In genomic region chr5:38550221-38550768, GRCm38 (mm10) we compare ENCODE assay signal across 10 mouse cellular contexts. TPM values are rescaled to one million over a fixed set of nuclear protein-coding genes. Genes with fewer than 3 reads are reported as not detected.
DNase-seq lines count a peak whose midpoint lies in the region; ATAC-seq and TF ChIP-seq lines count a peak whose summit lies in the region.
"Had no signal": no experiment of that assay in that cellular context is flagged by ENCODE, and none has a peak within 500 bp of the region (broad histone marks: within the 10 kb centered on the region; RNA-seq: fewer than 3 reads in every experiment).

No protein-coding gene starts in this region.

- no peaks in the 10 kb centered on the region for H3K9me3 ChIP-seq in hindbrain, embryonic 13.5 days
- no peaks in the 10 kb centered on the region for H3K9me3 ChIP-seq in hindbrain, embryonic 12.5 days (replicated peaks)
- H3K9me3 ChIP-seq in lung, embryonic 16.5 days (ENCODE audit: control insufficient read depth, low read length), result no peaks in the 10 kb centered on the region
- no peaks in the 10 kb centered on the region for H3K9me3 ChIP-seq in hindbrain, embryonic 16.5 days (ENCODE audit: control insufficient read depth, low read length)
- no peaks in the 10 kb centered on the region for H3K9me3 ChIP-seq in forebrain, embryonic 12.5 days

- H3K4me1 ChIP-seq in hindbrain, embryonic 13.5 days (replicated peaks), result peaks cover 42% of the 10 kb centered on the region
- peaks cover 10% of the 10 kb centered on the region for H3K4me1 ChIP-seq in hindbrain, embryonic 12.5 days
- peaks cover 17% of the 10 kb centered on the region for H3K4me1 ChIP-seq in lung, embryonic 16.5 days (replicated peaks; ENCODE audit: control insufficient read depth, insufficient read depth, low read length)
- peaks cover 16% of the 10 kb centered on the region; the same call in 1 of the 2 replicates for H3K4me1 ChIP-seq in lung, adult 2 months (ENCODE audit: control insufficient read depth, insufficient read depth, low read length)
- peaks cover 8% of the 10 kb centered on the region for H3K4me1 ChIP-seq in hindbrain, embryonic 16.5 days (ENCODE audit: control insufficient read depth, insufficient read depth, low read depth, low read length)
- H3K4me1 ChIP-seq in small intestine, adult 2 months (ENCODE audit: control insufficient read depth, insufficient read depth, insufficient read length, low read length), result peaks cover 16% of the 10 kb centered on the region
- H3K4me1 ChIP-seq in forebrain, embryonic 12.5 days, result peaks cover 2% of the 10 kb centered on the region; the same call in 1 of the 2 replicates

- peaks cover 99% of the 10 kb centered on the region for H3K36me3 ChIP-seq in hindbrain, embryonic 13.5 days
- H3K36me3 ChIP-seq in hindbrain, embryonic 12.5 days, result peaks cover 84% of the 10 kb centered on the region
- peaks cover 38% of the 10 kb centered on the region for H3K36me3 ChIP-seq in lung, embryonic 16.5 days (ENCODE audit: control insufficient read depth, insufficient read depth, low read length)
- peaks cover 40% of the 10 kb centered on the region for H3K36me3 ChIP-seq in hindbrain, embryonic 16.5 days (ENCODE audit: control insufficient read depth, insufficient read depth, low read length)
- peaks cover 81% of the 10 kb centered on the region for H3K36me3 ChIP-seq in small intestine, adult 2 months (ENCODE audit: control insufficient read depth, insufficient read depth, low read length)
- peaks cover 80% of the 10 kb centered on the region for H3K36me3 ChIP-seq in forebrain, embryonic 12.5 days (replicated peaks)

- H3K4me2 ChIP-seq in hindbrain, embryonic 13.5 days, result no peak overlapping the region
- H3K4me2 ChIP-seq in hindbrain, embryonic 12.5 days (replicated peaks), result no peak overlapping the region
- no peak overlapping the region for H3K4me2 ChIP-seq in lung, embryonic 16.5 days (ENCODE audit: low read depth, low read length)
- H3K4me2 ChIP-seq in hindbrain, embryonic 16.5 days (ENCODE audit: low read length), result no peak overlapping the region
- no peak overlapping the region for H3K4me2 ChIP-seq in forebrain, embryonic 12.5 days

- 81% methylated on average over 1 of the region's 1 CpGs for WGBS in hindbrain, embryonic 13.5 days
- 100% methylated on average over 1 of the region's 1 CpGs for WGBS in hindbrain, embryonic 12.5 days
- 79% methylated on average over 1 of the region's 1 CpGs for WGBS in lung, embryonic 16.5 days
- 77% methylated on average over 1 of the region's 1 CpGs for WGBS in lung, adult 2 months
- WGBS in hindbrain, embryonic 16.5 days, result 91% methylated on average over 1 of the region's 1 CpGs
- whole genome bisulfite sequencing in small intestine, adult 2 months, result 15% methylated on average over 1 of the region's 1 CpGs
- WGBS in forebrain, embryonic 12.5 days, result 93% methylated on average over 1 of the region's 1 CpGs

- H3K27me3 ChIP-seq in hindbrain, embryonic 13.5 days, result no peaks in the 10 kb centered on the region
- H3K27me3 ChIP-seq in hindbrain, embryonic 12.5 days, result no peaks in the 10 kb centered on the region
- H3K27me3 ChIP-seq in lung, embryonic 16.5 days (ENCODE audit: control insufficient read depth, insufficient read depth, low read depth, low read length), result no peaks in the 10 kb centered on the region
- no peaks in the 10 kb centered on the region for H3K27me3 ChIP-seq in hindbrain, embryonic 16.5 days (replicated peaks; ENCODE audit: control insufficient read depth, insufficient read depth, low read length)
- H3K27me3 ChIP-seq in small intestine, adult 2 months (ENCODE audit: control insufficient read depth, insufficient read depth, low read length), result no peaks in the 10 kb centered on the region
- no peaks in the 10 kb centered on the region for H3K27me3 ChIP-seq in forebrain, embryonic 12.5 days

- H3K4me3 ChIP-seq in hindbrain, embryonic 13.5 days, result no peak overlapping the region
- H3K4me3 ChIP-seq in hindbrain, embryonic 12.5 days, result no peak overlapping the region
- H3K4me3 ChIP-seq in lung, embryonic 16.5 days (ENCODE audit: low read length), result no peak overlapping the region
- no peak overlapping the region for H3K4me3 ChIP-seq in lung, adult 2 months (replicated peaks; ENCODE audit: extremely low read depth, low read depth, low read length)
- H3K4me3 ChIP-seq in hindbrain, embryonic 16.5 days (ENCODE audit: low read length), result no peak overlapping the region
- no peak overlapping the region for H3K4me3 ChIP-seq in small intestine, adult 2 months (ENCODE audit: low read depth, low read length)
- H3K4me3 ChIP-seq in forebrain, embryonic 12.5 days (replicated peaks), result no peak overlapping the region

- DNase-seq in lung, adult 2 months, result no peak
- no peak for DNase-seq in natural killer cell, adult 2 months (ENCODE audit: low spot score in 2 of 2)

- ATAC-seq in hindbrain, embryonic 13.5 days (ENCODE audit: low FRiP score), result no peak
- no peak for ATAC-seq in hindbrain, embryonic 12.5 days (ENCODE audit: low FRiP score)
- ATAC-seq in lung, embryonic 16.5 days (ENCODE audit: low read depth), result no peak
- ATAC-seq in hindbrain, embryonic 16.5 days, result no peak
- no peak for ATAC-seq in forebrain, embryonic 12.5 days (ENCODE audit: low FRiP score)
- ATAC-seq: forebrain, embryonic 16.5 days had no signal

- TF ChIP-seq POLR2A in lung, adult 2 months (IDR thresholded peaks at IDR 0.05; ENCODE audit: borderline replicate concordance, extremely low read depth, low read depth, low read length), result no peak
- TF ChIP-seq POLR2A in small intestine, adult 2 months (IDR thresholded peaks at IDR 0.05; ENCODE audit: low read depth, low read length), result no peak

- H3K9ac ChIP-seq in hindbrain, embryonic 13.5 days, result no peak overlapping the region
- no peak overlapping the region for H3K9ac ChIP-seq in hindbrain, embryonic 12.5 days
- no peak overlapping the region for H3K9ac ChIP-seq in lung, embryonic 16.5 days (ENCODE audit: low read length)
- no peak overlapping the region for H3K9ac ChIP-seq in hindbrain, embryonic 16.5 days (ENCODE audit: low read depth, low read length)
- H3K9ac ChIP-seq in forebrain, embryonic 12.5 days, result no peak overlapping the region
- H3K9ac ChIP-seq: liver, embryonic 14.5 days had no signal

- no peak for TF ChIP-seq CTCF in lung, adult 2 months (IDR thresholded peaks at IDR 0.05; ENCODE audit: insufficient read depth, low read length)
- no peak for TF ChIP-seq CTCF in small intestine, adult 2 months (IDR thresholded peaks at IDR 0.05; ENCODE audit: extremely low read depth, insufficient read length, insufficient replicate concordance, low read depth, low read length)

- peak overlapping the region; percentile 61 for H3K27ac ChIP-seq in hindbrain, embryonic 13.5 days
- no peak overlapping the region for H3K27ac ChIP-seq in hindbrain, embryonic 12.5 days
- H3K27ac ChIP-seq in lung, embryonic 16.5 days (ENCODE audit: low read length), result peak overlapping the region; percentile 68
- H3K27ac ChIP-seq in hindbrain, embryonic 16.5 days (ENCODE audit: low read depth, low read length), result peak overlapping the region; percentile 36; the same call in 1 of the 2 replicates
- peak overlapping the region; percentile 41; the same call in 1 of the 2 replicates for H3K27ac ChIP-seq in small intestine, adult 2 months (ENCODE audit: insufficient read depth, low read depth, low read length)
- no peak overlapping the region for H3K27ac ChIP-seq in forebrain, embryonic 12.5 days
- H3K27ac ChIP-seq: liver, embryonic 14.5 days had no signal

RNA-seq across cellular contexts. Expression of gene Wdr1, which starts 12.7 kb away (rescaled TPM):
- polyA plus RNA-seq in hindbrain, embryonic 13.5 days (2015; fragmentation: Nextera tagmentation; extraction: Ambion mirVana), result 149 and 151 TPM in 2 replicates
- 160 and 167 TPM in 2 replicates for polyA plus RNA-seq in hindbrain, embryonic 12.5 days (2016; fragmentation: Nextera tagmentation; extraction: Ambion mirVana)
- polyA plus RNA-seq in lung, embryonic 16.5 days (2015; fragmentation: Nextera tagmentation; extraction: Ambion mirVana), result 207 and 209 TPM in 2 replicates
- 135 and 165 TPM in 2 replicates for polyA plus RNA-seq in lung, adult 2 months (2012; rRNA removed)
- polyA plus RNA-seq in hindbrain, embryonic 16.5 days (2015; fragmentation: Nextera tagmentation; extraction: Ambion mirVana), result 202 and 210 TPM in 2 replicates
- 99.3 and 223 TPM in 2 replicates for polyA plus RNA-seq in small intestine, adult 2 months (2012; rRNA removed)
- 144 and 153 TPM in 2 replicates for polyA plus RNA-seq in forebrain, embryonic 12.5 days (2016; fragmentation: Nextera tagmentation; extraction: Ambion mirVana)

RNA-seq across cellular contexts. Expression of gene Slc2a9, which starts 47.4 kb away (rescaled TPM):
- 0.13 and 0.19 TPM in 2 replicates for polyA plus RNA-seq in hindbrain, embryonic 13.5 days (2015; fragmentation: Nextera tagmentation; extraction: Ambion mirVana)
- 0.15 and 0.61 TPM in 2 replicates for polyA plus RNA-seq in hindbrain, embryonic 12.5 days (2016; fragmentation: Nextera tagmentation; extraction: Ambion mirVana)
- polyA plus RNA-seq in lung, embryonic 16.5 days (2015; fragmentation: Nextera tagmentation; extraction: Ambion mirVana), result 1.2 and 2.4 TPM in 2 replicates
- 4.9 and 5.0 TPM in 2 replicates for polyA plus RNA-seq in lung, adult 2 months (2012; rRNA removed)
- polyA plus RNA-seq in hindbrain, embryonic 16.5 days (2015; fragmentation: Nextera tagmentation; extraction: Ambion mirVana), result 0.44 and 0.77 TPM in 2 replicates
- polyA plus RNA-seq in small intestine, adult 2 months (2012; rRNA removed), result 5.4 and 17.3 TPM in 2 replicates
- 0.14 and 0.29 TPM in 2 replicates for polyA plus RNA-seq in forebrain, embryonic 12.5 days (2016; fragmentation: Nextera tagmentation; extraction: Ambion mirVana)

Comparison
In these comparisons a context has a peak if more than half of its experiments do, and no peak if none do; other contexts are left out.
1. H3K27ac ChIP-seq: peak in hindbrain, embryonic 13.5 days (single experiment), lung, embryonic 16.5 days (single experiment), hindbrain, embryonic 16.5 days (single experiment) and small intestine, adult 2 months (single experiment); none in hindbrain, embryonic 12.5 days (single experiment) and forebrain, embryonic 12.5 days (single experiment).